Mouse (Mus musculus) brain, embryonic 14.5 days (tissue): Measurements from ENCODE around the gene Rapgef1.

ENCODE experiments used
- CTCF ChIP-seq: fragments of 200-500 bp; IDR thresholded peaks from 2 replicates; pipeline ENCODE4 v1.5.1; 2012; ENCODE audit warnings: inconsistent platforms, mild to moderate bottlenecking, moderate library complexity, borderline replicate concordance; ENCODE audit not compliant: insufficient read depth, insufficient read length; ENCODE audit errors: extremely low read depth
- POLR2A ChIP-seq: fragments of 200-500 bp; IDR thresholded peaks from 2 replicates; pipeline ENCODE4 v1.6.1; 2012; ENCODE audit warnings: mild to moderate bottlenecking, inconsistent platforms, borderline replicate concordance; ENCODE audit not compliant: poor library complexity, insufficient read depth, insufficient read length, severe bottlenecking; ENCODE audit errors: extremely low read depth

DNA sequence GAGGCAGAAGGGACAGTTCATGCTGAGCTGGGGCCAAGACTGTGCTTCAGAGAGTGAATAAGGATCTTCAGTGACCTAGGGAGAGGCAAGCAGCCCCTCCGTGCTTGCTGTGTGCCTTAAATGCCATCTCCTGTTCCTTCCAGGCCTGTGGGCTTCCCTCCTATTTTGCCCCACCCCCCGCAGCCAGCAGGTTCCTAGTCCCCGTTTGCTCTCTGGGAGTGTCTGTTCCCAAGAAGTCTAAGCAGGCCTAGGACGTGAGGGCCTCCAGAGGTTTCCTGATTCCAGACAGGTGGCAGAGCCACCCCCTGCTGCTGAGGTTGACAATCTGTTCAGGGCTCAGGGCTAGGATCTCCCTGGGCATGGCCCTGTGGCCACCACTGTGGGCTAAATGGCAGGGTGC is 119.3 kb downstream of the Rapgef1 start:
- TF ChIP-seq CTCF = no peak
- TF ChIP-seq POLR2A = no peak
